Mouse (Mus musculus) spleen, adult 2 months (tissue): Measurements from ENCODE around the gene Arhgef2.

Experiments used
- CTCF ChIP-seq: fragments of 200-500 bp; IDR thresholded peaks from 2 replicates; pipeline ENCODE4 v1.5.1; 2011; ENCODE audit warnings: mild to moderate bottlenecking, inconsistent platforms; ENCODE audit not compliant: insufficient read depth, insufficient read length, insufficient replicate concordance; ENCODE audit errors: extremely low read depth
- POLR2A ChIP-seq: fragments of 200-500 bp; IDR thresholded peaks from 2 replicates; pipeline ENCODE4 v1.6.1; 2011; ENCODE audit warnings: low read depth, low read length, inconsistent platforms

- TF ChIP-seq CTCF (no peak), POLR2A (no peak)
Observed at GRCm38 (mm10) chr3:88604863-88605262, 903 bp upstream of the Arhgef2 start.
